Mouse (Mus musculus) kidney, embryonic 15.5 days (tissue): ENCODE results near the gene Lpar6. TPM values are rescaled to one million over a fixed set of nuclear protein-coding genes. Genes with fewer than 3 reads are reported as not detected.

Experiments used
- ATAC-seq: fragments of 200-750 bp; cut with Nextera tagmentation; replicated peaks from 2 replicates; pipeline ENCODE4 v1.8.0; 2017; ENCODE audit warnings: moderate TSS enrichment; ENCODE audit not compliant: low FRiP score
- H3K27ac ChIP-seq: fragments of 300-500 bp; sonication (generic); 2 replicates; pipeline ENCODE4 v1.5.1; 2015; ENCODE audit warnings: mild to moderate bottlenecking, inconsistent platforms
- H3K27me3 ChIP-seq: fragments of 300-500 bp; sonication (generic); 2 replicates; pipeline ENCODE4 v1.6.1; 2015; ENCODE audit warnings: inconsistent platforms
- H3K36me3 ChIP-seq: fragments of 300-500 bp; sonication (generic); 2 replicates; pipeline ENCODE4 v1.6.1; 2015; ENCODE audit warnings: inconsistent platforms
- H3K4me1 ChIP-seq: fragments of 300-500 bp; sonication (generic); 2 replicates; pipeline ENCODE4 v1.6.1; 2015; ENCODE audit warnings: inconsistent platforms
- H3K4me2 ChIP-seq: fragments of 300-500 bp; sonication (generic); 2 replicates; pipeline ENCODE4 v1.6.1; 2015; ENCODE audit warnings: moderate library complexity, mild to moderate bottlenecking, inconsistent platforms
- H3K4me3 ChIP-seq: fragments of 300-500 bp; sonication (generic); replicated peaks from 2 replicates; pipeline ENCODE4 v1.5.1; 2015; ENCODE audit warnings: mild to moderate bottlenecking, inconsistent platforms
- H3K9ac ChIP-seq: fragments of 300-500 bp; sonication (generic); 2 replicates; pipeline ENCODE4 v1.6.1; 2015; ENCODE audit warnings: mild to moderate bottlenecking, inconsistent platforms
- H3K9me3 ChIP-seq: fragments of 300-500 bp; sonication (generic); replicated peaks from 2 replicates; pipeline ENCODE4 v1.6.1; 2016; ENCODE audit warnings: inconsistent platforms
- WGBS: fragments of 180-500 bp; shearing (Covaris S2); methylation state at CpG from one replicate; pipeline ENCODE4 v1.1.7; 2015; ENCODE audit warnings: mixed read lengths; 5-methylcytosine and 5-hydroxymethylcytosine counted together
- polyA plus RNA-seq: library from polyadenylated mRNA; unstranded; fragments of >200 nt; fragmentation: Nextera tagmentation; extraction: Ambion mirVana; gene quantifications from 2 replicates; pipeline ENCODE4 v1.2.1, GENCODE M21; 2015

Gene Lpar6
- 15.3 and 15.9 TPM in 2 replicates for polyA plus RNA-seq

DNA sequence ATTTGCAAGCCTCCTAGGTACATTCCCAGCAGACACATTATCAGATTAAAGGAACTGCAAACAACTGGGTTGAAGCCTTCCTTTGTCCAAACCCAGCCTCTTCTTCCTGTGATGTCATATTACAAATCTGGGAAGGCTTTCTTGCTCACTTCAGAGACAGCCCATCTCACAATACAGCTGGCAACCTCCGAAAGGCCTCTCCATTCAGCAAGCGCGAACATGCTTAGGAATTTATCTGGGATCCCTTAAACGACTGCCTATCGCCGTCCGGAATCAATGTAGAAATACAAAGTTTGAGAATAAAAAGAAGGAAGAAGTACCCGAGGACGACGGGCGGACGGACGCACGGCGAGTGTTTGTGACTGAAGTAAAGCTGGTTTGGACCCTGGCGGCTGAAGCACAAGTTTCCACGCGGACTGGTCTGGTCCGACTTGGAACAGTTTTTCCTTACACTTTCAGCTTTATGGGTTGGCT lies at the start of gene Lpar6:
Lpar6 (plus strand) TSS at position 48 of the 474 bp plus-strand sequence.
- Histone ChIP-seq H3K4me3 (peak within 1 kb of the TSS; percentile 60), H3K27ac (peak within 1 kb of the TSS; percentile 96), H3K9me3 (no peaks in the 10 kb centered on the region), H3K4me1 (peaks cover 16% of the 10 kb centered on the region), H3K27me3 (no peaks in the 10 kb centered on the region), H3K36me3 (peaks cover 11% of the 10 kb centered on the region; the same call in 1 of the 2 replicates), H3K4me2 (peak within 1 kb of the TSS; percentile 57), H3K9ac (peak within 1 kb of the TSS; percentile 64)
- peak; percentile 89 for ATAC-seq
- under 1% methylated on average over 19 of the region's 19 CpGs for WGBS

GRCm38 (mm10) chr14:73199058-73199457 lies 38.6 kb upstream of the Lpar6 start:
- Histone ChIP-seq H3K9ac (no peak overlapping the region), H3K27ac (no peak overlapping the region), H3K4me3 (no peak overlapping the region), H3K4me2 (no peak overlapping the region), H3K27me3 (no peaks in the 10 kb centered on the region), H3K9me3 (no peaks in the 10 kb centered on the region), H3K36me3 (peaks cover 21% of the 10 kb centered on the region), H3K4me1 (0 out of 2 replicates have a peak, but pooled peaks cover 3% of the 10 kb centered on the region)
- WGBS = 46% methylated on average over 5 of the region's 5 CpGs
- no peak for ATAC-seq

- Histone ChIP-seq H3K4me3 (no peak overlapping the region), H3K27me3 (no peaks in the 10 kb centered on the region), H3K36me3 (peaks cover 20% of the 10 kb centered on the region; the same call in 1 of the 2 replicates), H3K27ac (no peak overlapping the region), H3K9me3 (no peaks in the 10 kb centered on the region), H3K4me1 (0 out of 2 replicates have a peak, but pooled peaks cover 3% of the 10 kb centered on the region), H3K4me2 (no peak overlapping the region), H3K9ac (no peak overlapping the region)
- WGBS = 44% methylated on average over 3 of the region's 3 CpGs
- ATAC-seq = no peak
Observed at GRCm38 (mm10) chr14:73201447-73201846, 36.2 kb upstream of the Lpar6 start.

GRCm38 (mm10) chr14:73204016-73204415 lies 33.7 kb upstream of the Lpar6 start:
- WGBS = 68% methylated on average over 3 of the region's 3 CpGs
- Histone ChIP-seq H3K4me1 (0 out of 2 replicates have a peak, but pooled peaks cover 3% of the 10 kb centered on the region), H3K27me3 (no peaks in the 10 kb centered on the region), H3K4me2 (no peak overlapping the region), H3K9ac (no peak overlapping the region), H3K9me3 (no peaks in the 10 kb centered on the region), H3K36me3 (peaks cover 6% of the 10 kb centered on the region; the same call in 1 of the 2 replicates), H3K27ac (no peak overlapping the region), H3K4me3 (no peak overlapping the region)
- no peak for ATAC-seq

DNA sequence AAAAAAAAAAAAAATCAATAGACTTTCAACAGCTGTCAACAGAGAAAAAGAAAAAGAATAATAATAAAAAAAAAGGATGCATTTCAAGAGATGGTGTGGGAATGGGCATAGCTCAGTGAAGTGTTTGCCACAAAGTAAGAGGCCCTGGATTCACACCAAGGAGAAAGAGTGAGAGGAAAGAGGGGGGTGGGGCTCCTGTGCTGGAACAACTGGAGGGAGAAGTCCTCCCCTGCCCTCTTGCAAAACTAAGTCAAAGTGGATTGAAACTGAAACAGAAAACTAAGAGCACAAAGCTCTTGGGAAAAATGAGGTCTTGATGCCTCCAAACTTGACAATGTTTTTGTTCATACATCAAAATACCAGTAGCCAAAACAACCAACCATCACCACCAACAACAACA lies 28.4 kb upstream of the Lpar6 start:
- Histone ChIP-seq H3K9me3 (no peaks in the 10 kb centered on the region), H3K4me3 (no peak overlapping the region), H3K4me1 (no peaks in the 10 kb centered on the region), H3K27ac (no peak overlapping the region), H3K4me2 (no peak overlapping the region), H3K36me3 (peaks cover 9% of the 10 kb centered on the region; the same call in 1 of the 2 replicates), H3K27me3 (no peaks in the 10 kb centered on the region), H3K9ac (no peak overlapping the region)
- ATAC-seq = no peak

GRCm38 (mm10) chr14:73210196-73210595 lies 27.5 kb upstream of the Lpar6 start:
- H3K9me3 ChIP-seq = no peaks in the 10 kb centered on the region
- H3K4me2 ChIP-seq = no peak overlapping the region

GRCm38 (mm10) chr14:73211477-73211876 lies 26.2 kb upstream of the Lpar6 start:
- Histone ChIP-seq H3K4me1 (no peaks in the 10 kb centered on the region), H3K4me3 (no peak overlapping the region), H3K27ac (no peak overlapping the region), H3K9ac (no peak overlapping the region), H3K27me3 (no peaks in the 10 kb centered on the region), H3K36me3 (peaks cover 16% of the 10 kb centered on the region), H3K4me2 (no peak overlapping the region), H3K9me3 (no peaks in the 10 kb centered on the region)
- no peak for ATAC-seq
- 91% methylated on average over 5 of the region's 5 CpGs for WGBS

More at GRCm38 (mm10) chr14:73210196-73210595, 27.5 kb upstream of the Lpar6 start:
- 89% methylated on average over 8 of the region's 8 CpGs for WGBS
- Histone ChIP-seq H3K4me1 (no peaks in the 10 kb centered on the region), H3K9ac (no peak overlapping the region), H3K27ac (no peak overlapping the region), H3K27me3 (no peaks in the 10 kb centered on the region), H3K36me3 (peaks cover 7% of the 10 kb centered on the region), H3K4me3 (no peak overlapping the region)
- no peak for ATAC-seq

DNA sequence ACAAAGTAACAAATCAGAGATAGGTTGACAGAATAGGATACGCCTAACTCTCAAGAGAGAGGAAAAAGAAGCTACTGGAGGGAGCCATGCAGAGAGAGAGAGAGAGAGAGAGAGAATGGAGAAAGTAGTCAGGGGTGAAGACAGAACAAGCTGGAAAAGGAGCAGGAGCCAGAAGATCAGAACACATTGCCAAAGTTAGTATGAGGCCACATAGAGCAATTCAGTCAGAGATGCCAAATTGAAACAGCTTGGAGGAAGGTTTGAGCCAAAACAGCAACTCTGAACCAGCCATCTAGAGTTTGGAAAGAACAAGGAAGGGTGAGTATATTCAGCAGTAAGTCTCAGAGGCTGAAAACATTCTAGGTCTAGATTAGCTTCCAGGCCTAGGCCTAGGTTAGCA lies 20.6 kb upstream of the Lpar6 start:
- peaks cover 13% of the 10 kb centered on the region for H3K36me3 ChIP-seq
- no peaks in the 10 kb centered on the region for H3K9me3 ChIP-seq
- ATAC-seq = no peak
- no peak overlapping the region for H3K4me3 ChIP-seq
- H3K4me2 ChIP-seq = no peak overlapping the region
- no peaks in the 10 kb centered on the region for H3K27me3 ChIP-seq
- H3K4me1 ChIP-seq = no peaks in the 10 kb centered on the region
- H3K9ac ChIP-seq = no peak overlapping the region
- no peak overlapping the region for H3K27ac ChIP-seq
- 89% methylated on average over 1 of the region's 1 CpGs for WGBS

DNA sequence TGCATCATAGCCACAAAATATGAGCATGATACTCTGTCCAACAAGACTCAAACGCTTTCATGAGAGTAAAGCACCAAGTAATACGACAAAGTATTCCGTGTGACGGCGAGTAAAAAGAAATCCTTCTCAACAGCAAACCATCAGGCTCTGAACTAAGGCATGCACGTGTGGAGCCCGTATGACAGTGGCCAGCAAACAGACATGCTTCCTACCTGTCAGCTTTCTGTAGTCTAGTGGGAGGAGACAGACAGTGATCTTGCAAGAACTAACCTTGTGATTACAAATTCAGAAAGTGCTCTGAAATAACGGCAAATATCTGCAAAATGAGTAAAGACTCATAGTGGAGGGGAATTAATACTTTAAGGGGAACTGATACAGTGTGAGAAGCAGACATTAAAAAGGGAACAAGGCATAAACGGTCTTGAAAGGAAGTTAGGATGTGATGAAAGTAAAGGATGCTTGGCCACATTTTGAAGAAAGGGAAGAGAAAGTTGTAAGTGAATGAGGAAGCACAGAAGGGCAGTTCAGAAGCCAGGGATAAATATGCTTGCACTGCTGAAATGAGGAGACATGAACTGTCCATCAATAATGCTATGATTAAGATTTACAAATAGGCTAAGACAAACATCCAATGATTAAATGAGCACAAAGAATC lies 15.3 kb upstream of the Lpar6 start:
- Histone ChIP-seq H3K27me3 (no peaks in the 10 kb centered on the region), H3K36me3 (no peaks in the 10 kb centered on the region), H3K9ac (no peak overlapping the region), H3K4me3 (no peak overlapping the region), H3K27ac (no peak overlapping the region), H3K9me3 (no peaks in the 10 kb centered on the region), H3K4me2 (no peak overlapping the region), H3K4me1 (no peaks in the 10 kb centered on the region)
- 89% methylated on average over 9 of the region's 9 CpGs for WGBS
- no peak for ATAC-seq

GRCm38 (mm10) chr14:73226346-73226745 lies 11.3 kb upstream of the Lpar6 start:
- ATAC-seq = no peak
- no peak overlapping the region for H3K9ac ChIP-seq
- H3K4me2 ChIP-seq = no peak overlapping the region
- 0 out of 2 replicates have a peak, but pooled peaks cover 3% of the 10 kb centered on the region for H3K36me3 ChIP-seq
- no peaks in the 10 kb centered on the region for H3K9me3 ChIP-seq
- WGBS = 76% methylated on average over 3 of the region's 3 CpGs
- no peak overlapping the region for H3K4me3 ChIP-seq
- H3K4me1 ChIP-seq = no peaks in the 10 kb centered on the region
- no peak overlapping the region for H3K27ac ChIP-seq
- no peaks in the 10 kb centered on the region for H3K27me3 ChIP-seq

DNA sequence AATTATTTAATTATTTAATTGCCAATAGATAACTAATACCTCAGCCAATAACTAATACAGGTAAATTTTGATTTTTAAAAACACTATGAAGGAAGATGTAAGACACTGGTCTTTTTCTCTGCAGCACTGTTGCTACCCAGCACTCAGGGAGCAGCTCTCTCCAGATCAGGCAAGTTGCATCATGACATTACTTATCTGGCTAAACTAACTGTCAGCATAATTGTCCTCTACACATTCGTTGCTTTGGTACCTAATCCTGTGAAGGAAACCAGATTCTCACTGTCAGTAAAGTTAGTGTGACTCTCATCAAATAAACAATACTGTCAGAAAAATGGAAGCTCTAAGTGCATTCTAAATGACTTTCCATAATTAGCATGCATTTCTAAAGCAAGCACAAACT lies 10.8 kb upstream of the Lpar6 start:
- Histone ChIP-seq H3K9ac (no peak overlapping the region), H3K27me3 (no peaks in the 10 kb centered on the region), H3K4me3 (no peak overlapping the region), H3K36me3 (0 out of 2 replicates have a peak, but pooled peaks cover 3% of the 10 kb centered on the region), H3K27ac (no peak overlapping the region), H3K9me3 (no peaks in the 10 kb centered on the region), H3K4me1 (no peaks in the 10 kb centered on the region), H3K4me2 (no peak overlapping the region)
- WGBS = 37% methylated on average over 1 of the region's 1 CpGs
- no peak for ATAC-seq

DNA sequence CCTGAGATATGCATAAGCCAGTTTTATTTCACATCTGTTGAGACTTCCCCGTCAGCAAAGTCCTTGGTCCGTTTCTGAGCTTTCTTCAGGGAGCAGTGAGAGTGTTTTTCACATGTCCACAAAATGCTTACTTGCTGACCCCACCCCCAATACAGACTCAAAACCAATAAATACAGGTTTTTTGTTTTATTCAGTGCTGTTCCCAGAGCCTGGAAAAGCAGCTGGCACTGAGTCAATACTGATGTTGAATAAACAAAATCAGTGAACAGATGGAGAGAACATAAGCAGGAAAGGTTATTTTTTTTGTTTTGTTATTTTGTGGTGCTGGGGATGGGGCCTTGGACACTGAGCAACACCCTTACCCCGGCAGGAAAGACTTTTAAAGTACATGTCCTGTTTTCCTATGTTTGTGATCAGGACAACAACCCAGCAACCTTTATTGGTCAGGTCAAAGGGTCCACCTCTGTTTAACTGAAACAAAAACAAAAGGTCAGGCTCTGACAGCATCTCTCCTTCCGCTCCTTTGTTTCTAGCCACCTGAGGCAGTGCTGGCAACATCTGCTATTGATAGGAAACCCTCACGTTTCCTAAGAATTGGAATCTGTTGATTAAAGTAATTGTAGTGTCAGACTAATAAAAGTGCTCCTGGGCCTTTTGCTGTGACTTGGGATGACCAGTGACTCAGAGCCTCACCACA lies 6.3 kb upstream of the Lpar6 start:
- peaks cover 14% of the 10 kb centered on the region for H3K4me1 ChIP-seq
- no peaks in the 10 kb centered on the region for H3K9me3 ChIP-seq
- no peak overlapping the region for H3K27ac ChIP-seq
- no peak overlapping the region for H3K4me3 ChIP-seq
- H3K4me2 ChIP-seq = no peak overlapping the region
- WGBS = 44% methylated on average over 5 of the region's 5 CpGs
- no peaks in the 10 kb centered on the region for H3K27me3 ChIP-seq
- ATAC-seq = no peak
- no peak overlapping the region for H3K9ac ChIP-seq
- 0 out of 2 replicates have a peak, but pooled peaks cover 3% of the 10 kb centered on the region for H3K36me3 ChIP-seq
